Mouse (Mus musculus) stomach, postnatal 0 days (tissue): ENCODE measurements around the gene Kpnb1.

ENCODE experiments used
- CTCF ChIP-seq: IDR thresholded peaks from 2 replicates; pipeline ENCODE4 v1.5.1; 2016; ENCODE audit warnings: antibody characterized with exemption, low read depth, mild to moderate bottlenecking, moderate library complexity
- EP300 ChIP-seq: optimal IDR thresholded peaks from 2 replicates; pipeline ENCODE3; 2016; ENCODE audit warnings: antibody characterized with exemption

DNA sequence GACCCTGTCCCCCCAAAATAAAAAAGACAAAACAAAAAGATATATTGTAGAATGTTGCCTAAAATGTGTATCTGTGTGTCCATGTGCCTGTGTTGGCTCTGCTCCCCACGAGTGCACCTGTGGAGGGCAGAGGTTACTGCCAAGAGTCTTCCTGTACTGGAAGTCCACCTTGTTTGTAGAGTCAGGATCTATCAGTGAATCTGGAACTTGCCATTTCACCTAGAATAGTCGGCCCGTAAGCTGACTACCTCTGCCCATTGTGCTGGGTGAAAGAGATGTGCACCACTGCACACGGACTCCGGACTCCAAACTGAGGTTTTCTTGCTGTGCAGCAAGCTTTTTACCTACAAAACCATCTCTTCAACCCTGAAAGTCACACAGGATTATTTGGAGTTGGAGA is 26.7 kb upstream of the Kpnb1 start:
- TF ChIP-seq CTCF (no peak), EP300 (no peak)
